Mouse (Mus musculus): ENCODE data around the gene Spice1. TPM values are rescaled to one million over a fixed set of nuclear protein-coding genes. Genes with fewer than 3 reads are reported as not detected.

The Spice1 gene
- polyA plus RNA-seq, 1 experiment from 2014 or later, result 20.2 TPM

DNA sequence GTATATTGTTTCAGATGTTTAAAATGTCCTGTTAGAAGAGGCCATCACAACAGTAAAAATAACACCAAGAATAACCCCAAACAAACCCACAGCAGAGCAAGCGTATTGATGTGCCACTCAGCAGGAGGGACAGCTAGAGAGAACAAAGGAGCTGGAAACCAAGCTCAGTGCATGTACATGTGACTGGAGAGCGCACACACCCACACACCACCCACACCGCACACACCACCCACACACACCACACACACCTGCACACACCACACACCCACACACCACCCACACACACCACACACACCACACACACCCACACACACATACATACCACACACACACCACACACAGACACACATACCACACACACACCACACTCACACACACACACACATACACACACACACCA, 26.7 kb upstream of the Spice1 start:
- Histone ChIP-seq H3K9ac (ENCODE audit: low read length) (no peak overlapping the region), H3K4me3 (ENCODE audit: control insufficient read depth in 1 of 2, insufficient read depth in 1 of 2, low read depth in 1 of 2, low read length in 2 of 2) (no peak overlapping the region), H3K27me3 (ENCODE audit: control insufficient read depth, insufficient read depth, low read length) (no peaks in the 10 kb centered on the region), H3K9me3 (ENCODE audit: control insufficient read depth, low read length) (no peaks in the 10 kb centered on the region), H3K4me1 (ENCODE audit: control insufficient read depth in 2 of 2, insufficient read depth in 2 of 2, low read length in 2 of 2) (no peaks in the 10 kb centered on the region), H3K36me3 (ENCODE audit: control insufficient read depth, insufficient read depth, low read length) (no peaks in the 10 kb centered on the region), H3K4me2 (ENCODE audit: low read length) (no peak overlapping the region), H3K27ac (replicated peaks in 1 of 2; ENCODE audit: control insufficient read depth in 1 of 2, insufficient read depth in 1 of 2, low read depth in 2 of 2, low read length in 2 of 2) (no peak overlapping the region)
- WGBS, result 75% methylated on average over 3 of the region's 3 CpGs
- no peak for ATAC-seq (ENCODE audit: insufficient number of reproducible peaks, insufficient read depth, low FRiP score, low read depth)

DNA sequence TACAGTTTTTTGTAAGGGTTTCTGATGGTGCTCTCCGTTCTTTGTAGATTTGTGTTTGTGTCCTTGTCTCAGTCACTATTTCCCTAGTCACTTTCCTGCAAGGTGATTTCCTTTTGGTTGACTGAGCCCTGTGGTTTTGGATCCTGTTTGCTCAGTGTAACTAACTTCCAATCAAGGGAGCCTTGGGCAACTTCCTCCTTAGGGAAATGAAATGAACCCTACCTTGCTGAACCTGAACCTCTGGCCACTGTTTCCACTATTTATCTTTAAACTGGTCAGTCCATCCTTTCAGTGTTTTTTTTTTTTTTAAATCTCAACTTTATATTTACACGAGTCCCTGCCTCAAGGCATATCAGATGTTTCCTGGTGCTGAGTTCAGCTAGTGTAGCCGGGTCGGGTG, 18.3 kb upstream of the Spice1 start:
- ATAC-seq (ENCODE audit: insufficient number of reproducible peaks, insufficient read depth, low FRiP score, low read depth), result no peak
- no peak overlapping the region for H3K4me2 ChIP-seq (ENCODE audit: low read length)
- no peak overlapping the region for H3K9ac ChIP-seq (ENCODE audit: low read length)
- no peaks in the 10 kb centered on the region for H3K36me3 ChIP-seq (ENCODE audit: control insufficient read depth, insufficient read depth, low read length)
- peaks cover 32% of the 10 kb centered on the region for H3K27me3 ChIP-seq (ENCODE audit: control insufficient read depth, insufficient read depth, low read length)
- H3K9me3 ChIP-seq (ENCODE audit: control insufficient read depth, low read length), result no peaks in the 10 kb centered on the region
- no peak overlapping the region for H3K4me3 ChIP-seq (ENCODE audit: control insufficient read depth in 1 of 2, insufficient read depth in 1 of 2, low read depth in 1 of 2, low read length in 2 of 2)
- peaks cover 0 to 7% of the 10 kb centered on the region in 2 experiments; a peak in 1 of 4 replicates for H3K4me1 ChIP-seq (ENCODE audit: control insufficient read depth in 2 of 2, insufficient read depth in 2 of 2, low read length in 2 of 2)
- no peak overlapping the region for H3K27ac ChIP-seq (replicated peaks in 1 of 2; ENCODE audit: control insufficient read depth in 1 of 2, insufficient read depth in 1 of 2, low read depth in 2 of 2, low read length in 2 of 2)
- WGBS, result 57% methylated on average over 4 of the region's 4 CpGs

DNA sequence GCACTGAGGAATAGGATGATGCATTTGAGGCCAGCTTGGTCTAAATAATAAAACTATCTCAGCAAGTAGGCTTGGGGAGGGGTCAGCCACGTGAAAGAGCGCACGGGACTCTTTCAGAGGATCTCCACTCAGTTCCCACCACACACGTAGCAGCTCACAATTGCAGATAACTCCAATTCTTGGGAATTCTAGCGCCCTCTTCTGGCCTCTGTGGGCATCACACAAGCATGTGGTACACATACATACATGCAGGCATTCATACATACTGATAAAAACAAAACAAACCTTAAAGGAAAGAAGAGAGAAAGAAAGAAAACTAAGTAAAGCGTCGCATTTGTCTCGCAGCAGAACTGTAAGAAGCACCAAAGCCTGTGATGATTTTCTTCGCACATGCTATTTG, 16.3 kb upstream of the Spice1 start:
- Histone ChIP-seq H3K9me3 (ENCODE audit: control insufficient read depth, low read length) (no peaks in the 10 kb centered on the region), H3K27me3 (ENCODE audit: control insufficient read depth, insufficient read depth, low read length) (peaks cover 35% of the 10 kb centered on the region), H3K4me2 (ENCODE audit: low read length) (no peak overlapping the region), H3K9ac (ENCODE audit: low read length) (no peak overlapping the region), H3K4me3 (ENCODE audit: control insufficient read depth in 1 of 2, insufficient read depth in 1 of 2, low read depth in 1 of 2, low read length in 2 of 2) (no peak overlapping the region), H3K4me1 (ENCODE audit: control insufficient read depth in 2 of 2, insufficient read depth in 2 of 2, low read length in 2 of 2) (peaks cover 0 to 7% of the 10 kb centered on the region in 2 experiments; a peak in 1 of 4 replicates), H3K27ac (replicated peaks in 1 of 2; ENCODE audit: control insufficient read depth in 1 of 2, insufficient read depth in 1 of 2, low read depth in 2 of 2, low read length in 2 of 2) (no peak overlapping the region), H3K36me3 (ENCODE audit: control insufficient read depth, insufficient read depth, low read length) (no peaks in the 10 kb centered on the region)
- no peak for ATAC-seq (ENCODE audit: insufficient number of reproducible peaks, insufficient read depth, low FRiP score, low read depth)
- WGBS, result 79% methylated on average over 9 of the region's 9 CpGs

DNA sequence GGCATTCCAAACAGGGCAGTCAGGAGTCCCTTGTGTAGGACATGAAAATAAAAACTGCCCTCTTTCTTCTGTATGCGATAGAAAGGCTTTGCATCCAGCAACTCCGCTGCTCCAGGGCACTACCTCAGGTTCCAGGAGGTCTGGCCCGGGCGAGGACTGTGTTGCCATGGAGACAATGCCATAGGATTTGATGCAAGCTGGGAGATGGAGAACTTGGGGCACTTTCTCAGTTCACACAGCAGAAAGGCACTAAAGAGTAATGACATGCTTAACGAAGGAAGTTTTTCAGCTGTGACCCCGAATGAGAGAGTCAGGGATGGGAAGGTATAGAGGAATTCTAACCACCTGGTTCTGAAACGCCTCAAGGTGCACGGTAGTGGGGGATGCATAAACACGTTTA, 15.8 kb upstream of the Spice1 start:
- no peak overlapping the region for H3K4me2 ChIP-seq (ENCODE audit: low read length)
- no peaks in the 10 kb centered on the region for H3K36me3 ChIP-seq (ENCODE audit: control insufficient read depth, insufficient read depth, low read length)
- no peaks in the 10 kb centered on the region for H3K9me3 ChIP-seq (ENCODE audit: control insufficient read depth, low read length)
- H3K27me3 ChIP-seq (ENCODE audit: control insufficient read depth, insufficient read depth, low read length), result peaks cover 35% of the 10 kb centered on the region
- H3K27ac ChIP-seq (replicated peaks in 1 of 2; ENCODE audit: control insufficient read depth in 1 of 2, insufficient read depth in 1 of 2, low read depth in 2 of 2, low read length in 2 of 2), result no peak overlapping the region
- 31% methylated on average over 9 of the region's 9 CpGs for whole genome bisulfite sequencing
- no peak for ATAC-seq (ENCODE audit: insufficient number of reproducible peaks, insufficient read depth, low FRiP score, low read depth)
- H3K4me3 ChIP-seq (ENCODE audit: control insufficient read depth in 1 of 2, insufficient read depth in 1 of 2, low read depth in 1 of 2, low read length in 2 of 2), result no peak overlapping the region
- no peak overlapping the region for H3K9ac ChIP-seq (ENCODE audit: low read length)
- peaks cover 0 to 7% of the 10 kb centered on the region in 2 experiments; a peak in 1 of 4 replicates for H3K4me1 ChIP-seq (ENCODE audit: control insufficient read depth in 2 of 2, insufficient read depth in 2 of 2, low read length in 2 of 2)

DNA sequence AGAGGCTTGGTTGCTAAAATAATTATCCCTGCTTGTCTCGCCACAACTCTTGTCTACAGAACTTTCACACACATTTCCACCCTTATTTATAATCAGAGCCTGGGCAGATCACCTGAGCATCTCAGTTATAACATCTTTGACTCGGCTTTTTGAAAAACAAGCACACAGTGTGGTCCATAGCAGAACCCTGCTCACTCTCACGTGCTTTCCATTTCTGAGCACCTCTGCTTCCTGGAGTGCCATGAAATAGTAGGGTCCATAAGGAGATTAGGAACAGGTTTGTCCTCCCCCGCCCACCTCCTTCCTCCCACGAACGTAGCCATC, 15.3 kb upstream of the Spice1 start:
- Histone ChIP-seq H3K9ac (ENCODE audit: low read length) (peak overlapping the region; percentile 72), H3K4me3 (ENCODE audit: control insufficient read depth in 1 of 2, insufficient read depth in 1 of 2, low read depth in 1 of 2, low read length in 2 of 2) (peak overlapping the region; percentile 55 to 70), H3K27ac (replicated peaks in 1 of 2; ENCODE audit: control insufficient read depth in 1 of 2, insufficient read depth in 1 of 2, low read depth in 2 of 2, low read length in 2 of 2) (no peak overlapping the region), H3K4me2 (ENCODE audit: low read length) (peak overlapping the region; percentile 100), H3K27me3 (ENCODE audit: control insufficient read depth, insufficient read depth, low read length) (peaks cover 35% of the 10 kb centered on the region), H3K4me1 (ENCODE audit: control insufficient read depth in 2 of 2, insufficient read depth in 2 of 2, low read length in 2 of 2) (peaks cover 0 to 7% of the 10 kb centered on the region in 2 experiments; a peak in 1 of 4 replicates), H3K9me3 (ENCODE audit: control insufficient read depth, low read length) (no peaks in the 10 kb centered on the region), H3K36me3 (ENCODE audit: control insufficient read depth, insufficient read depth, low read length) (no peaks in the 10 kb centered on the region)
- no peak for ATAC-seq (ENCODE audit: insufficient number of reproducible peaks, insufficient read depth, low FRiP score, low read depth)
- 24% methylated on average over 6 of the region's 6 CpGs for WGBS

DNA sequence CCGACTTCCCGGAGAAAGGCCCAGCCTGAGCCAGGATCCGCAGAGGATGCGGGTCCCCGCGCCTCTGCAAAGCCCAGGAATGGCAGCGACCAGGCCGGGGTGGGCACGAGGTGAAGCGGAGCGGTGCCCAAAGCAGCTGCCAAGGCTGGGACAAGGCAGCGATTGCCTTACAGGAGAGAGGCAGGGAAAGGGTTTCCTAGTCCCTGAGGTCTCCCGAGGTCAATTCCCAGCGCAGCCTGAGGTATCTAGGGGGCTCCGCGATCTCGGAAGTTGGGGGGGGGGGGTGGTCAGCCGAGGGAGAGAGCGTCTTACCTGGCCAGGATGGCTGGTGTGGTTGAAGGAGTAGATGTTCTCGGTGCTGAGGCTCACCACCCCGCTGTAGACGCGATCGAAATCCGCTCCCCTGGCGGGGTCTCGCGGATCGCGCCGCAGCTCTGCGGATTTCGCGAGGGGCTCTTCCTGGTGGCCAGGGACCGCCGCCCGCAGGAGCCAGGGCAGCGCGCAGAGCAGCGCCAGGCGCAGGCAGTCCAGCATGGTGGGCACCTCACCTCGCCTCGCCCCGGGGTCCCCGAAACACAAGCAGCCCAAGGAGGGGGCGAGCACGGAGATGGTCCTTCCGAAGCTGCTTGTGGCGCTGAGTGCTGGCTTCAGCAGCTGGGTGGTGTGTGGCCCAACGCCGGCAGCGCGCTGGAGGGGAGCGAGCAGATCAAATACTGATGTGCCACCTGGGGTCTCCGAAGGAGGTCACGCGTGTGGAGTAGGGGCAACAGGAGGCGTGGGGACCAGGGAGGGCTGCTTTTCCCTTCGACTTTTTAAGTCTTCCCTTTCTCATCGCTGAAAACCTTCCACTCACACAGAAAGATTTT, 14.7 kb upstream of the Spice1 start:
- Histone ChIP-seq H3K4me2 (ENCODE audit: low read length) (peak overlapping the region; percentile 100), H3K4me1 (ENCODE audit: control insufficient read depth in 2 of 2, insufficient read depth in 2 of 2, low read length in 2 of 2) (peaks cover 0 to 7% of the 10 kb centered on the region in 2 experiments; a peak in 1 of 4 replicates), H3K4me3 (ENCODE audit: control insufficient read depth in 1 of 2, insufficient read depth in 1 of 2, low read depth in 1 of 2, low read length in 2 of 2) (peak overlapping the region; percentile 55 to 70), H3K27me3 (ENCODE audit: control insufficient read depth, insufficient read depth, low read length) (peaks cover 35% of the 10 kb centered on the region), H3K27ac (replicated peaks in 1 of 2; ENCODE audit: control insufficient read depth in 1 of 2, insufficient read depth in 1 of 2, low read depth in 2 of 2, low read length in 2 of 2) (no peak overlapping the region), H3K9ac (ENCODE audit: low read length) (peak overlapping the region; percentile 72), H3K9me3 (ENCODE audit: control insufficient read depth, low read length) (no peaks in the 10 kb centered on the region), H3K36me3 (ENCODE audit: control insufficient read depth, insufficient read depth, low read length) (no peaks in the 10 kb centered on the region)
- under 1% methylated on average over 60 of the region's 60 CpGs for WGBS
- no peak for ATAC-seq (ENCODE audit: insufficient number of reproducible peaks, insufficient read depth, low FRiP score, low read depth)

DNA sequence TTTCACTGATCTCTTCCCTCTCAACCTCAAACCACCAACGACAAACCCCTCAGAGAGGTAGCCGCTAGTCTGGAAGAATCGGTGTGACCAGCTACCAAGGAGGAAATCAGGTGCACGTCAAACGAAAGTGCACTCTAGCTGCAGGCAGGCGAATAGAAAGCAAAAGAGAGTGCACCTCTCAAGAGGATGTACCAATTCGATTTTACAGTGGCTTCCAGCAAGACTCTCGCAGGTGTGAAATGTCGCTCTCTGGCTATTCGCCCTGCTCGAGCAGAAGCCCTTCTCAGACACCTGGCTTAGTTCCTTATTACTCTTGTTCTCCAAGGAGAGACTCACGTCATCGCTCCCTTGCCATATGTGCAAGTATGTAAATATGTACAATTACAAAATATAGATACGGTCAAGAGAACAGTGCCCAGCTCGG, 14.0 kb upstream of the Spice1 start, which contains the start of gene Sidt1:
Gene Sidt1, minus strand, starts transcription at position 336 of the 424 bp plus-strand sequence.
- 8% methylated on average over 15 of the region's 15 CpGs for WGBS
- Histone ChIP-seq H3K4me2 (ENCODE audit: low read length) (peak within 1 kb of the TSS; percentile 100), H3K36me3 (ENCODE audit: control insufficient read depth, insufficient read depth, low read length) (no peaks in the 10 kb centered on the region), H3K9me3 (ENCODE audit: control insufficient read depth, low read length) (no peaks in the 10 kb centered on the region), H3K4me1 (ENCODE audit: control insufficient read depth in 2 of 2, insufficient read depth in 2 of 2, low read length in 2 of 2) (peaks cover 0 to 7% of the 10 kb centered on the region in 2 experiments; a peak in 1 of 4 replicates), H3K27me3 (ENCODE audit: control insufficient read depth, insufficient read depth, low read length) (peaks cover 35% of the 10 kb centered on the region), H3K27ac (replicated peaks in 1 of 2; ENCODE audit: control insufficient read depth in 1 of 2, insufficient read depth in 1 of 2, low read depth in 2 of 2, low read length in 2 of 2) (no peak within 1 kb of the TSS), H3K4me3 (ENCODE audit: control insufficient read depth in 1 of 2, insufficient read depth in 1 of 2, low read depth in 1 of 2, low read length in 2 of 2) (peak within 1 kb of the TSS; percentile 55 to 70), H3K9ac (ENCODE audit: low read length) (peak within 1 kb of the TSS; percentile 72)
- no peak for ATAC-seq (ENCODE audit: insufficient number of reproducible peaks, insufficient read depth, low FRiP score, low read depth)

Data from heart, embryonic 14.5 days (tissue).